Mouse (Mus musculus) c-Kit-negative CD71-positive TER-119-positive erythroid progenitor cells, embryonic 14.5 days (primary cell): ENCODE data around the gene Necap1.

Experiments
- DNase-seq: peaks from one replicate; pipeline ENCODE4 v3.0.0-alpha.2; 2013; ENCODE audit warnings: low read depth, low spot score

The Necap1 gene

GRCm38 (mm10) chr6:122883603-122884002 is 9.3 kb downstream of the Necap1 start:
- no peak for DNase-seq

GRCm38 (mm10) chr6:122889599-122889998 is 15.3 kb downstream of the Necap1 start:
- DNase-seq: no peak

DNA sequence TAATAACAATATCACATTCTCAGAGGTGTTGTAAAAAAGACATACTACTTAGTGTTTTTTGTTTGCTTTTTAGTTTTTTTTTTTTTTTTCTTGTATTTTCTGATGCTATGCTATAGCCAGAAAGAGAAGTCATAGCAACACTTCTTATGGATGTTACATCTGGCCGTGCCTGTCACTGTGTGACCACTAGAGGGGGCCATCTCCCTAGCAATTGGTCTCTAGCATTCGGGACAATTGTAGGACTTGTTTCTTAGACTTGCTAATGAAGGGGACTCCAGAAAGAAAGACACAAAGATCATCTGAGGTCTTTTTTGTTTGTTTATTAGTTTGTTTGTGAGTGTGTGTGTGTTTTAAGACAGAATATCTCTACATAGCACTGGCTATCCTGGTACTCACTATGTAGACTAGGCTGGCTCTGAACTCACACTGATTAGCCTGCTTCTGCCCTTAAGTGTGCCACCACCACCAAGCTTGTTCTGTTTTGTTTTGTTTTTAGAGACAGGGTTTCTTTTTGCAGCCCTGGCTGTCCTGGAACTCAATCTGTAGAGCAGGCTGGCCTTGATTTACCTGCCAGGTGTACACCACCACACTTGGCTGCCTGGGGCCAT is 18.3 kb downstream of the Necap1 start:
- DNase-seq: peak; percentile 47

DNA sequence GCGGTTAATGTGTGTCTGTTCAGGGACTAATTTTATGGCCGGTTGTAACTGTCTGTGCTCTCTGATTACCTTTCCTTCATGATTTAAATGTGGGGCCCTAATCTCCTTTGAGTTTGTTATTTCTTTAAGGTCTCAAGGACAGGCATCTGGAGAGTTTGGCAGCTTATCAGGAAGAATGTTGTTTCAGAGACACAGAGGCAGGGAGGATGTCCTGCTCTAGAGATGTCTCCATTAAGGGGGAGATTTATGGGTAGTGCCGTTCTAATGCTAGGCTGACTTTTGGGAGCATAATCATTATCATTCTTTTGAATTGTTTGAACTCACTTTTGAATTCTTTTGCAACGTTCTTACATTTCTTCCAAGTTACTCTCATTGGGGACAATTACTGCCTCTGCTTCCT is 45.6 kb downstream of the Necap1 start:
- no peak for DNase-seq

- DNase-seq: no peak
Observed at GRCm38 (mm10) chr6:122921451-122921850, 47.2 kb downstream of the Necap1 start, which contains the start of gene Clec4a1. TSS of gene Clec4a1 (plus strand) at chr6:122921848.

- DNase-seq: no peak
Observed at GRCm38 (mm10) chr6:122934845-122935244, 60.6 kb downstream of the Necap1 start.
